Mouse (Mus musculus) bone marrow, adult 2 months (tissue): ENCODE measurements around the gene Wiz. TPM values are rescaled to one million over a fixed set of nuclear protein-coding genes. Genes with fewer than 3 reads are reported as not detected.
A peak's percentile ranks its signal among the peaks of the same experiment; 100 is the strongest.

Experiments used
- H3K27ac ChIP-seq: fragments of 200-500 bp; 2 replicates; pipeline ENCODE4 v1.5.1; 2012; ENCODE audit warnings: low read depth, mild to moderate bottlenecking, control low read depth, inconsistent platforms, low read length; ENCODE audit not compliant: control insufficient read depth, poor library complexity, insufficient read depth
- H3K4me1 ChIP-seq: fragments of 200-500 bp; 2 replicates; pipeline ENCODE4 v1.6.1; 2011; ENCODE audit warnings: low read length; ENCODE audit not compliant: control insufficient read depth, insufficient read depth
- H3K4me3 ChIP-seq: fragments of 200-500 bp; replicated peaks from 2 replicates; pipeline ENCODE3; 2011; ENCODE audit warnings: mild to moderate bottlenecking, low read depth, low read length, control low read depth; ENCODE audit not compliant: control insufficient read depth
- CTCF ChIP-seq: fragments of 200-500 bp; IDR thresholded peaks from 2 replicates; pipeline ENCODE4 v1.5.1; 2011; ENCODE audit warnings: low read length, control low read depth; ENCODE audit not compliant: control insufficient read depth, insufficient read depth
- POLR2A ChIP-seq: fragments of 200-500 bp; IDR thresholded peaks from 2 replicates; pipeline ENCODE4 v1.6.1; 2011; ENCODE audit warnings: low read depth, mild to moderate bottlenecking, control low read depth, low read length, borderline replicate concordance; ENCODE audit not compliant: control insufficient read depth
- WGBS: fragments of 180-500 bp; shearing (Covaris S2); methylation state at CpG from one replicate; pipeline ENCODE4 v1.1.7; 2018; 5-methylcytosine and 5-hydroxymethylcytosine counted together
- polyA plus RNA-seq: library from polyadenylated mRNA; stranded (reverse); fragments of >200 nt; gene quantifications from 2 replicates; pipeline ENCODE4 v1.2.4, GENCODE M21; 2011; ENCODE audit warnings: low replicate concordance; ENCODE audit not compliant: missing spikeins, insufficient read depth, insufficient read length

Wiz gene
- polyA plus RNA-seq, 1 experiment, result 15.5 TPM

- no peak overlapping the region for H3K4me3 ChIP-seq
- H3K27ac ChIP-seq, result no peak overlapping the region
- H3K4me1 ChIP-seq, result no peaks in the 10 kb centered on the region; the same call in 1 of the 2 replicates
- TF ChIP-seq CTCF (no peak), POLR2A (no peak)
- 91% methylated on average over 15 of the region's 15 CpGs for WGBS
Measured at GRCm38 (mm10) chr17:32376475-32376874, 12.8 kb downstream of the Wiz start.

DNA sequence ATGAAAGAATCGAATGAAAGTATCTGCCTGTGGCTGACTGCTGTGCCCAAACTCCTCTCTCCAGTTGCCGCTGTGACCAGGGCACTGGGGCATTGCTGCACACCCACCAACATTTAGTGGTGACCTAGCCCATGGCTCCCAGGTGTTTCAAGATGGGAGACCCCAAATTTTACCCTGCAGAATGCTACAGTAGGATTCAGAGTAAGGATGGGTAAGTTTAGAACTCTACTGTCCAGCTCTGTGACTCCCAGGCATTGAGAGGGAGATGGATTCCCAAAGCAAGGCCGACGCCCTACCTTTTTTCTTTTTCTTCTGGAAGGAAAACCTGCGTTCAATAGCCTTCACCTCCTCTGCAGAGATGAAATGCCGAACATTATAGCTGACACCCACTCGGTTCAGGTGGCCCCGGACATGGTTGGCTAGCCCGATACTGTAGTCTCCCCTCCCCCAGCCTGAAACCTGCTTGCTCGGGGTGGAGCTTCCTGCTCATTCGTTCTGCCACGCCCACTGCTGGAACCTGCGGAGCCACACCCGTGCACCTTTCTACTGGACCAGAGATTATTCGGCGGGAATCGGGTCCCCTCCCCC, 20.2 kb downstream of the Wiz start:
- Histone ChIP-seq H3K27ac (no peak overlapping the region), H3K4me1 (no peaks in the 10 kb centered on the region; the same call in 1 of the 2 replicates), H3K4me3 (peak overlapping the region; percentile 46)
- WGBS, result 28% methylated on average over 11 of the region's 17 CpGs
- TF ChIP-seq CTCF, result no peak
- TF ChIP-seq POLR2A, result no peak

DNA sequence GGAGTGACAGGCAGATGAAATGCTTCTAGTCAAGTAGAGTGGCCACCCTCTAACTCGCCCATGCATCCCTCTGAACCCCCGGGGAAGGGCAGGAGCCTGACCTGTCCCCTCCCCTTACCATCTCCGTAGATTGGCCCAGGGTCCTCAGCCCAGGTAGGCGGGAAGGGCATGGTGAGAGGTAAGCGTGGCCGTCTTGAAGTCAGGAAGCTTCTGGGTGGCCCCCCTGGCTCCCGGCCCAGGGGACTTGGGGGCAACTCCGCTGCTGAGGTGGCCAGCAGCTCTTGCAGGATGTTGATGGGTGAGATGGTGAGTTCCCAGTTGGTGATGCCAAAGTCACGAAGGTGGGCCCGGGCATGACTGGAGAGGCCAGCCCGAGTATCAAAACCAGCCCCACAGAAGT, 21.5 kb downstream of the Wiz start:
- Histone ChIP-seq H3K27ac (no peak overlapping the region), H3K4me3 (no peak overlapping the region), H3K4me1 (peaks cover 2% of the 10 kb centered on the region)
- WGBS, result 92% methylated on average over 11 of the region's 11 CpGs
- TF ChIP-seq POLR2A, result no peak
- no peak for TF ChIP-seq CTCF

DNA sequence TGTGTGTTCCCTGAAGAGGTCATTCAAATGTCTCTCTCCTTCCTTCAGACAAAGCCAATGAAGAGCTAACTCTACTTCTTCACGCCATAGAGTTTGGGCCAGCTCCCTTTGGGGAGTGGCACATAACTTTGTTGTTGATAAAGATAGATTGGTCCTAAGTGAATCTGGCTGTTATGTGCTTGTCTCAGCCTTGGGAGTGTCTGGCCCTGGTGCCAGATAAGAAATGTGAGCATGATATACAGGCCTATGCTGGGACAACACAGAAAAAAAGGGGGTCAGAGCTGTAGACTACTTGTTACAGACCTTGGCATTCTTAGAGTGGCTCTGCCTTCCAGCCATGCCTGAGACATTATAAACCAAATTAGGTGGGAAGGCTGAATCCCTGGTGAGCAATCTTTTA, 23.9 kb downstream of the Wiz start:
- Histone ChIP-seq H3K27ac (no peak overlapping the region), H3K4me3 (no peak overlapping the region), H3K4me1 (peaks cover 2% of the 10 kb centered on the region)
- WGBS, result 59% methylated on average over 1 of the region's 1 CpGs
- TF ChIP-seq CTCF, result no peak
- TF ChIP-seq POLR2A, result no peak

- Histone ChIP-seq H3K4me3 (peak overlapping the region; percentile 64), H3K4me1 (peaks cover 2% of the 10 kb centered on the region), H3K27ac (no peak overlapping the region)
- WGBS, result 33% methylated on average over 5 of the region's 5 CpGs
- TF ChIP-seq CTCF (no peak), POLR2A (no peak)
Measured at GRCm38 (mm10) chr17:32364850-32365249, 24.4 kb downstream of the Wiz start.

DNA sequence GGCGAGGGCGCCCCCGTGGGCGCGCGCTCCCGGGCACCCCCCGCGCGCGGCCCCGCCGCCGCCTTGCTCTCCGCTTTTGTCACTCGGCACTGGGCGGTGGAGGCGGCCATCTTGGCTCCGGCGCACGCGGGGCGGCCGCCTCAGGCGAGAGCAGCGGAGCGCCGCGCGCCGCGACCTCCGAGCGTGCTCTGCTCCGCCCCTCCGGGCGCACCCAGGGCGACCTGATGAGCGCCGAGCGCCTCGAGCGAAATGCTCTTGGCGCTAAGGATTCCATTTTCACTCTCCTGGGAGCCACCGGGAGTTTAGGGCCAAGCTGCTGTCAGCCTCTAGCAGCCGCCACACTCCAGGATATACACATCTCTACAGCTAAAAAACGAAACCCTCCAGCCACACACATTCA, 24.9 kb downstream of the Wiz start:
- WGBS, result 5% methylated on average over 46 of the region's 47 CpGs

GRCm38 (mm10) chr17:32363821-32364301, 25.4 kb downstream of the Wiz start:
- Histone ChIP-seq H3K27ac (peak overlapping the region; percentile 9), H3K4me1 (peaks cover 2% of the 10 kb centered on the region), H3K4me3 (peak overlapping the region; percentile 64)
- WGBS, result 3% methylated on average over 46 of the region's 50 CpGs
- TF ChIP-seq POLR2A, result no peak
- no peak for TF ChIP-seq CTCF

More for the DNA sequence above, 24.9 kb downstream of the Wiz start:
- TF ChIP-seq CTCF, result no peak
- TF ChIP-seq POLR2A, result peak; percentile 36; the same call in 1 of the 2 replicates
- Histone ChIP-seq H3K27ac (no peak overlapping the region), H3K4me3 (peak overlapping the region; percentile 64), H3K4me1 (peaks cover 2% of the 10 kb centered on the region)

GRCm38 (mm10) chr17:32362686-32363085, 26.6 kb downstream of the Wiz start:
- TF ChIP-seq CTCF (no peak), POLR2A (no peak)
- Histone ChIP-seq H3K4me1 (peaks cover 2% of the 10 kb centered on the region), H3K4me3 (no peak overlapping the region), H3K27ac (no peak overlapping the region; the same call in 1 of the 2 replicates)
- WGBS, result 67% methylated on average over 4 of the region's 4 CpGs

DNA sequence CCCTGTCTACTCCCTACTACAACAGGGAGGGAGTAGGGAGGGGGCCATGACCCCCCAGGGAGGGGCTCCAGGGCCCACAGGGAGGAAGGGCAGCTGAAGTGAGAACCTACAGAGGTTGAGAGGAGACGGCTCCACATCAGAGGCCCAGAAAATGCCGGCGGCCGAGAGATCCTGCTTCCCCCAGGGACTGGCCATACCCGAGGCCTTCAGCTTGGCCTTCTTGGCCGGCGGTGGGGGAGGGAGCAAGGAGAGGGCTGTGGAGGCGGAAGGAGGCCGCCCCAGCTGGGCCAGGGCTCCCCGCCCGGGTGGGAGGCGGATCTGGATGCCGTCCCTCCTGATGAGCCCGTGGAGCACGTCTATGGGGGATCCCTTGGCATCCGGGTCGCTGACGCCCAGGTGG, 29.3 kb downstream of the Wiz start:
- Histone ChIP-seq H3K4me3 (no peak overlapping the region), H3K4me1 (peaks cover 2% of the 10 kb centered on the region), H3K27ac (no peak overlapping the region)
- WGBS, result 92% methylated on average over 18 of the region's 18 CpGs
- no peak for TF ChIP-seq POLR2A
- TF ChIP-seq CTCF, result no peak
